Mouse (Mus musculus) bone marrow, adult 2 months (tissue): ENCODE data around the gene Acp7. TPM values are rescaled to one million over a fixed set of nuclear protein-coding genes. Genes with fewer than 3 reads are reported as not detected.

Source experiments
- H3K27ac ChIP-seq: fragments of 200-500 bp; 2 replicates; pipeline ENCODE4 v1.5.1; 2012; ENCODE audit warnings: low read depth, mild to moderate bottlenecking, control low read depth, inconsistent platforms, low read length; ENCODE audit not compliant: control insufficient read depth, poor library complexity, insufficient read depth
- H3K4me1 ChIP-seq: fragments of 200-500 bp; 2 replicates; pipeline ENCODE4 v1.6.1; 2011; ENCODE audit warnings: low read length; ENCODE audit not compliant: control insufficient read depth, insufficient read depth
- H3K4me3 ChIP-seq: fragments of 200-500 bp; replicated peaks from 2 replicates; pipeline ENCODE3; 2011; ENCODE audit warnings: mild to moderate bottlenecking, low read depth, low read length, control low read depth; ENCODE audit not compliant: control insufficient read depth
- CTCF ChIP-seq: fragments of 200-500 bp; IDR thresholded peaks from 2 replicates; pipeline ENCODE4 v1.5.1; 2011; ENCODE audit warnings: low read length, control low read depth; ENCODE audit not compliant: control insufficient read depth, insufficient read depth
- POLR2A ChIP-seq: fragments of 200-500 bp; IDR thresholded peaks from 2 replicates; pipeline ENCODE4 v1.6.1; 2011; ENCODE audit warnings: low read depth, mild to moderate bottlenecking, control low read depth, low read length, borderline replicate concordance; ENCODE audit not compliant: control insufficient read depth
- WGBS: fragments of 180-500 bp; shearing (Covaris S2); methylation state at CpG from one replicate; pipeline ENCODE4 v1.1.7; 2018; 5-methylcytosine and 5-hydroxymethylcytosine counted together
- polyA plus RNA-seq: library from polyadenylated mRNA; stranded (reverse); fragments of >200 nt; gene quantifications from 2 replicates; pipeline ENCODE4 v1.2.4, GENCODE M21; 2011; ENCODE audit warnings: low replicate concordance; ENCODE audit not compliant: missing spikeins, insufficient read depth, insufficient read length

Acp7 gene
- polyA plus RNA-seq, 1 experiment = not detected

DNA sequence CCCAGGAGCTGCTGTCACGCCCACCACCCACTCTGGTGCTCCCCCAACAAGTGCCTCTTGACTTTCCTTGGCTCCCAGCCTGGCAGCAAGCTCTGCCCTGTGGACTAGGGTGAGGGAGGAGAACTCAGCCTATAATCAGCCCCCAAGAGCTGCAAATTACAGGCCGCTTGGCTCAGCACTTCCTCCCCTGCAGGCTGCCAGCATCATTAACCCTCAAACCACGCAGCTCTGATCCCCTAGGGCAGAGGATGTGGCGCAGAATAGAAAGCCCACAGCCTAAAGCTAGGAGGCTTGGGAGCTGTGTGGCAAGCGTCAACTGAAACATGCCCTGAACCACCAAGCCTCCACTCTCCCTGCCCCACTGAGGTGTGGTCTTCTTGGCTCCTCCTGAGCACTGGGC, 65.7 kb downstream of the Acp7 start:
- H3K4me3 ChIP-seq = no peak overlapping the region
- peaks cover 1% of the 10 kb centered on the region; the same call in 1 of the 2 replicates for H3K4me1 ChIP-seq
- TF ChIP-seq CTCF (no peak), POLR2A (no peak)
- WGBS = 60% methylated on average over 5 of the region's 5 CpGs
- no peak overlapping the region; the same call in 1 of the 2 replicates for H3K27ac ChIP-seq

DNA sequence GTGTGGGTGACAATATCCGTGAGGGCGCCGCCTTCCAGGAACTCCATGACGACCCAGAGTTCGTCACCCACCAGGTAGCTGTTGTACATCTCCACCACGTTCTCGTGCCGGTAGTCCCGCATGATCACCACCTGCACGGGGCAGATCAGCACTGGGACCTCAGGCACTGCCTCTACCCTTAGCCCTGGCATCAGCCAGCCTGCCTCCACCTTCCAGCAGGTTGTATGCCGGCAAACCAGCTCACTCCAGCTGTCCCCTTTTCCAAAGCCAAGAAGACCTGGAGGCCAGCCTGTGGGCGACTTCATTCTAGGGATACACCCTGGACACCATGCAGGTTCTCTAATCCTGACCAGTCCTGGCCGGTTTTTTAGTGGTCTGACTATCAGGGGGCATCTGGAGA, 68.2 kb downstream of the Acp7 start:
- WGBS = 90% methylated on average over 13 of the region's 13 CpGs
- H3K4me1 ChIP-seq = no peaks in the 10 kb centered on the region
- no peak overlapping the region for H3K4me3 ChIP-seq
- no peak overlapping the region for H3K27ac ChIP-seq
- TF ChIP-seq POLR2A (no peak), CTCF (no peak)

DNA sequence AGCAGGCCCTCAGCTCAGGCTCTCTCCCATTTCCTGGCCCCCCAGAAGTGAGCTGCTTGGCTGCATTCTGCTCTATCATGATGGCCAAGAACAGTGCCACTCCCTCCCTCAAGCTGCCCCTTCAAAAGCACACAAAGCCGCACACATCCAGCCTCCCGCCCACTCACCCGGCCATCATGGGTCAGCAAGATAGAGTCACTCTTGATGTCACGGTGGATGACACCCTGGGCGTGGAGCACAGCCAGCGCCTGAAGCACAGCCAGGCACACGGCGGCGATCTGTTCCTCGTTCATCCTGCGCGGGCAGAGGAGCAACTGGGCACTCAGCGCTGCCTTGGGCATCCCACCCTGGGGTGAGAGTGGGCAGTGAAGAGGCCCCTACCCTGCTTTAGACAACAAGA, 68.8 kb downstream of the Acp7 start:
- TF ChIP-seq CTCF = no peak
- no peak for TF ChIP-seq POLR2A
- Histone ChIP-seq H3K4me3 (no peak overlapping the region), H3K4me1 (no peaks in the 10 kb centered on the region), H3K27ac (no peak overlapping the region)
- WGBS = 89% methylated on average over 13 of the region's 13 CpGs

DNA sequence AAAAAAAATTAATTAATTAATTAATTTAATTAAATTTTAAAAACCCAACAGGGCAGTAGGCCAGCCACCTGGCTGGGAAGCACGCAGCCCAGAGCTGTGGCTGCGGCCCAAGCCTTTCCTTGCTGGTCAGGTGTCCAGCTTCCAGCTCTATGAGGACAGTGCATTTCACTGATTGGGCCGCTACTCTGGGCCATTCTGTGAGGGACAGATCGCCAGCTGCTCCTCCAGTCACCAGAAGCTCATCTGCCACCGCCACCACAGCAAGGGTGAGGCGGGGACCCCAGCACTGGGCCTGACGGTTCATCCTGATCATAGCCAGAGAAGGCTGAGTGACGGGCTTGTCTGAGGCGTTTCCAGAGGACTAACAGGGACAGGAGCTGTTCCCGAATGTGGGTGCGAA, 69.2 kb downstream of the Acp7 start:
- H3K4me1 ChIP-seq = no peaks in the 10 kb centered on the region
- 90% methylated on average over 11 of the region's 11 CpGs for WGBS

DNA sequence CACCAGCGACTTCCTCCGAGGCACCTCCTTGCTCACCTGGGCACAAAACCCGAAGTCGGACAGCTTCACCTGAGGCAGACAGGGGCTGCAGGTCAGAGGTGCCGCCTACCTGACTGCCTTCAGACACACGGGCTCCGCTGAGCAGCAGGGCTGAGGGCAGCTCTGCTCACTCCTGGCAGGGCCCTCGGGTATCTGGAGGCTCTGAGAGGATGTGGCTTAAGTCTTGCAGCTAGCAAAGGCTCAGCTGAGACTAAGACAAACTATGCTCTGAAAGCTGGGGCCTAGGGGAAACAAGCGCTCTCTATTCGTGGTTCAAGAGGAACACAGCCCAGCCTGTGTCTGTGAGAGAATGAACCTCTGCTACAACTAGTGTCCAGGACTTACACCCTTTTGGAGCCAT, 70.3 kb downstream of the Acp7 start:
- TF ChIP-seq POLR2A = no peak
- TF ChIP-seq CTCF = no peak
- no peaks in the 10 kb centered on the region for H3K4me1 ChIP-seq
- no peak overlapping the region for H3K4me3 ChIP-seq
- WGBS = 84% methylated on average over 10 of the region's 10 CpGs
- no peak overlapping the region for H3K27ac ChIP-seq

More for the DNA sequence above, 69.2 kb downstream of the Acp7 start:
- H3K4me3 ChIP-seq = no peak overlapping the region
- TF ChIP-seq CTCF (no peak), POLR2A (no peak)
- no peak overlapping the region for H3K27ac ChIP-seq

DNA sequence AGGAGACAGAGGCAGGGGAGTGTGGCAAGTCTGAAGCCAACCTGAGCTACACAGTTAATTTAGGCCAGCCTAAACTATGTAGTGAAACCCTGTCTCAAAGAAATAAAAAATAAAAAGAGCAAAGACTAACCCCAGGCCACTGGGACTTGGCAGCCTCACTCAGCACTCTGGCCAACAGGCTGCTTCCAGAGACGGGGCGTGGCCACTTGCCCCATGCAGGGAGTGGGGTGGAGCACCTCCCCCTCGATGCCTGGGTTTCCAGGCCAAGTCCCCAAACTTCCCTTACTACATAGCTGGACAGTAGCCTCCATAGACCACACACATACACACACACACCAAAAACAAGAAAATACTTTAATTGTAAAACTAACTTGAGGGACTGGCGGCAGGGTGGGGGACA, 72.6 kb downstream of the Acp7 start:
- H3K27ac ChIP-seq = no peak overlapping the region
- no peaks in the 10 kb centered on the region for H3K4me1 ChIP-seq
- no peak overlapping the region for H3K4me3 ChIP-seq
- WGBS = 56% methylated on average over 4 of the region's 4 CpGs
- TF ChIP-seq POLR2A = no peak

DNA sequence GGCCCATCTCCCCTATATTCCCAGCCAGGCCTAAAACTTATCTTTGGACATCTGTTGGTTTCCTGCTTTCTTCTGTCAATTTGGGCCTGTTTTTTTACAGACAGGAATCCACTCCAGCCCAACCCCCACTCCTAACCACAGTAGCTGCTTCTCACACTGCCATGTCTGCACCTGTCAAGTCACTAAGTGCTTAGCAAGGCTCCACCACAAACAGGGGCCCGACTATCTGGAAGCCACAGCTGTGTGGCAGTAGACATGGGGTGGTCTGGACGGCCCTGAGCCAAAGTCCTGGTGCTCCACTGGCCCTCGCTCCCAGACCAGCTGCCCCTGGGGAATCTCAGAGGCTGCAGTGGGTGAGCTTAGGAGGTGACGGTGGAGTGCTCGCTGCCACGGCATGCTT, 73.4 kb downstream of the Acp7 start:
- Histone ChIP-seq H3K27ac (peak overlapping the region; percentile 25; the same call in 1 of the 2 replicates), H3K4me1 (no peaks in the 10 kb centered on the region), H3K4me3 (no peak overlapping the region)
- TF ChIP-seq CTCF (no peak), POLR2A (no peak)
- 29% methylated on average over 6 of the region's 6 CpGs for WGBS

Other genes with a start within 250 kb of the Acp7 start
- gene Med29, start 238.6 kb downstream of the Acp7 start, polyA plus RNA-seq = 12.0 and 24.2 TPM in 2 replicates
- 136 and 209 TPM in 2 replicates for gene Paf1, start 238.4 kb downstream of the Acp7 start, polyA plus RNA-seq
- gene Gmfg, start 193.9 kb downstream of the Acp7 start, polyA plus RNA-seq = 158 and 354 TPM in 2 replicates
- 2.6 TPM in 1 of 2 replicates, not detected in the other for gene Lrfn1, start 179.4 kb downstream of the Acp7 start, polyA plus RNA-seq
- not detected in 2 replicates for gene Ifnl2, start 120.9 kb downstream of the Acp7 start, polyA plus RNA-seq
- gene Ifnl3, start 108.5 kb downstream of the Acp7 start, polyA plus RNA-seq = not detected in 2 replicates
- not detected in 2 replicates for gene Sycn, start 90.4 kb downstream of the Acp7 start, polyA plus RNA-seq
- not detected in 2 replicates for gene Nccrp1, start 84.1 kb downstream of the Acp7 start, polyA plus RNA-seq
- gene Samd4b, start 33.2 kb downstream of the Acp7 start, polyA plus RNA-seq = 5.4 and 25.2 TPM in 2 replicates
- 6.1 and 13.6 TPM in 2 replicates for gene Pak4, start 33.1 kb downstream of the Acp7 start, polyA plus RNA-seq
- gene Fbxo27, start 61.5 kb upstream of the Acp7 start, polyA plus RNA-seq = 1.5 TPM in 1 of 2 replicates, not detected in the other
- gene Fbxo17, start 85.5 kb upstream of the Acp7 start, polyA plus RNA-seq = 1.4 and 3.3 TPM in 2 replicates
- gene Mrps12, start 110.5 kb upstream of the Acp7 start, polyA plus RNA-seq = 46.5 and 85.1 TPM in 2 replicates
- gene Sars2, start 110.7 kb upstream of the Acp7 start, polyA plus RNA-seq = 7.3 and 11.9 TPM in 2 replicates
- gene Ccer2, start 124.8 kb upstream of the Acp7 start, polyA plus RNA-seq = not detected in 2 replicates
- 18.7 and 28.3 TPM in 2 replicates for gene Sirt2, start 135.4 kb upstream of the Acp7 start, polyA plus RNA-seq
- gene Nfkbib, start 136.2 kb upstream of the Acp7 start, polyA plus RNA-seq = 7.9 and 12.1 TPM in 2 replicates
- gene Rinl, start 157.6 kb upstream of the Acp7 start, polyA plus RNA-seq = 29.1 and 94.3 TPM in 2 replicates
- 274 and 541 TPM in 2 replicates for gene Hnrnpl, start 177.2 kb upstream of the Acp7 start, polyA plus RNA-seq
- 64.4 and 98.5 TPM in 2 replicates for gene Ech1, start 193.9 kb upstream of the Acp7 start, polyA plus RNA-seq
- 31.4 and 67.1 TPM in 2 replicates for gene Lgals4, start 202.5 kb upstream of the Acp7 start, polyA plus RNA-seq
- not detected in 2 replicates for gene Lgals7, start 232.5 kb upstream of the Acp7 start, polyA plus RNA-seq